Mouse (Mus musculus) stomach, embryonic 16.5 days (tissue): ENCODE data around the gene Mapk6. TPM values are rescaled to one million over a fixed set of nuclear protein-coding genes. Genes with fewer than 3 reads are reported as not detected.

ENCODE experiments used
- ATAC-seq: fragments of 200-750 bp; cut with Nextera tagmentation; 2 replicates; pipeline ENCODE4 v1.8.0; 2017; ENCODE audit warnings: moderate number of reproducible peaks, moderate TSS enrichment; ENCODE audit not compliant: insufficient read depth, low FRiP score
- H3K27ac ChIP-seq: fragments of 300-500 bp; sonication (generic); 2 replicates; pipeline ENCODE4 v1.5.1; 2014; ENCODE audit warnings: low read length
- H3K27me3 ChIP-seq: fragments of 300-500 bp; sonication (generic); 2 replicates; pipeline ENCODE4 v1.6.1; 2014; ENCODE audit warnings: low read length, control low read depth, mixed read lengths; ENCODE audit not compliant: control insufficient read depth, insufficient read depth
- H3K36me3 ChIP-seq: fragments of 300-500 bp; sonication (generic); 2 replicates; pipeline ENCODE4 v1.6.1; 2014; ENCODE audit warnings: low read length; ENCODE audit not compliant: control insufficient read depth, insufficient read depth
- H3K4me1 ChIP-seq: fragments of 300-500 bp; sonication (generic); 2 replicates; pipeline ENCODE4 v1.6.1; 2014; ENCODE audit warnings: low read length, control low read depth, mixed read lengths; ENCODE audit not compliant: control insufficient read depth, insufficient read depth
- H3K4me2 ChIP-seq: fragments of 300-500 bp; sonication (generic); 2 replicates; pipeline ENCODE4 v1.6.1; 2014; ENCODE audit warnings: low read depth, low read length, mixed read lengths
- H3K4me3 ChIP-seq: fragments of 300-500 bp; sonication (generic); replicated peaks from 2 replicates; pipeline ENCODE4 v1.5.1; 2014; ENCODE audit warnings: mild to moderate bottlenecking, low read length
- H3K9ac ChIP-seq: fragments of 300-500 bp; sonication (generic); 2 replicates; pipeline ENCODE4 v1.6.1; 2014; ENCODE audit warnings: low read length
- H3K9me3 ChIP-seq: fragments of 300-500 bp; sonication (generic); replicated peaks from 2 replicates; pipeline ENCODE4 v1.6.1; 2016; ENCODE audit warnings: low read length, control low read depth; ENCODE audit not compliant: control insufficient read depth
- WGBS: fragments of 180-500 bp; shearing (Covaris S2); extraction: QIAGEN DNeasy Blood & Tissue Kit; methylation state at CpG from one replicate; pipeline ENCODE4 v1.1.7; 2014; 5-methylcytosine and 5-hydroxymethylcytosine counted together
- polyA plus RNA-seq: library from polyadenylated mRNA; unstranded; fragments of >200 nt; fragmentation: Nextera tagmentation; extraction: Ambion mirVana; gene quantifications from 2 replicates; pipeline ENCODE4 v1.2.1, GENCODE M21; 2015

The Mapk6 gene
- polyA plus RNA-seq, 1 experiment from 2014 or later: 49.1 TPM

- Histone ChIP-seq H3K27me3 (no peaks in the 10 kb centered on the region), H3K9me3 (no peaks in the 10 kb centered on the region), H3K4me2 (no peak overlapping the region), H3K9ac (no peak overlapping the region), H3K27ac (no peak overlapping the region), H3K4me1 (no peaks in the 10 kb centered on the region), H3K4me3 (no peak overlapping the region), H3K36me3 (peaks cover 3% of the 10 kb centered on the region; the same call in 1 of the 2 replicates)
- ATAC-seq: no peak
- 95% methylated on average over 3 of the region's 3 CpGs for WGBS
Observed at GRCm38 (mm10) chr9:75328047-75328446, 81.8 kb downstream of the Mapk6 start.

DNA sequence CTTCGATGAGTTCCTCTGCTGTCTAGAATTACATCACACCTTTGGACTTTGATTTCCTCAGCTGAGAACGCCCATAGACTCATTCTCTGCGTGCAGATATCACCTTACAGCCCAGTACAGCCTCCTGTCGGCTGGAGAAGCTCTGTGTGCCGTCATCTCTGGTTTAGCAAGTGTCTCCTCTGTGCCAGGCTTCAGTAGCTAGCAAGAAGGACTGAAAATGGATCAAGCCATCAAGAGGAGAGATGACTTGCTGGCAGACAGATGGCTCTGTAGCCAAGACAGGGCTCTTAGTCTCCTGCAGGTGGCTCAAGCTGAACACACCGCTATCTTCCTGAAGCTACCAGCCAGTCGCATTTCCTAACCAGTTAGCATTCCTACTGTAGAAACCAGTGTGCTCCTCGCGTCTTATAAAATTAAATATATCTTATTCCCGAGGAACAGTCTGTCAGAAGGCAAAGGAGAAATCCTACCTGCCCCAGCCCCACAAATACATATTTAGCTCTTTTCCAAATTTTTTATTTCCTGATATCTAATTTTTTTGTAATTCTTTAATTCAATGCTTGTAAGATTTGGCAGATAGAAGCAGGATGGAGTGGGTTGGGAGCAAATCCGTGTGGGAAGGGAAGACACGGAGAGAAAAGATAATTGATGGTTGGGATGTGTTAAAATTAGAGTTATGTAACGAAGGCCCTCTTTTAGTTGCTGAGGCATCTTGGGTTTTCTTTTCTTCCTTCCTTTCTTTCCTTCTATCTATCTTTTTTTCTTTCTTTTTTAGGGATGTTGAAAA is 87.5 kb downstream of the Mapk6 start:
- Histone ChIP-seq H3K4me1 (0 out of 2 replicates have a peak, but pooled peaks cover 4% of the 10 kb centered on the region), H3K27ac (no peak overlapping the region), H3K9me3 (no peaks in the 10 kb centered on the region), H3K27me3 (no peaks in the 10 kb centered on the region), H3K36me3 (no peaks in the 10 kb centered on the region), H3K9ac (no peak overlapping the region), H3K4me3 (no peak overlapping the region), H3K4me2 (no peak overlapping the region)
- WGBS: 66% methylated on average over 13 of the region's 13 CpGs
- ATAC-seq: no peak

DNA sequence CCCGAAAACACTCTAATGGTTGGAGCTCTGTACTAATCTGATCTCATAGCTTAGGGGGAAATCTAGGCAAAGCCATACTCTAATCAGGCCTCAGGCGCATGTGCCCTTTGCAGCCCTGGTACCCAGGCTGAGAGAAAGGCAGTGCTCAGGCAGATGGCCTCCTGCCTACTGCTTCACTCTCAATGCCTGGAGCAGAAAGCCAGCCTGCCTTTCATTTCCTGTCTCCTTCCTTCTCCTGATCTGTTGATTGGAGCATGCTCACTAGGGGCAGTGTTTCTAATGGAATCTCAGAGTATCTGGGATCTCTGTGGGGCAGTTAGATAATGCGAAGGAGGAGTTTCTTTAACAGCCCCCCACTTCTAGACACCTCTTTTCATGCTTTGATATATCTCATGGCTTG is 90.4 kb downstream of the Mapk6 start:
- H3K4me3 ChIP-seq: no peak overlapping the region
- no peaks in the 10 kb centered on the region for H3K27me3 ChIP-seq
- no peak overlapping the region for H3K9ac ChIP-seq
- no peaks in the 10 kb centered on the region for H3K36me3 ChIP-seq
- no peak overlapping the region for H3K27ac ChIP-seq
- 0 out of 2 replicates have a peak, but pooled peaks cover 4% of the 10 kb centered on the region for H3K4me1 ChIP-seq
- WGBS: 71% methylated on average over 3 of the region's 3 CpGs
- no peak for ATAC-seq
- no peaks in the 10 kb centered on the region for H3K9me3 ChIP-seq
- H3K4me2 ChIP-seq: no peak overlapping the region

Other genes starting within 250 kb of the Mapk6 start
- 17.8 and 18.6 TPM in 2 replicates for gene Myo5c, start 178.0 kb downstream of the Mapk6 start, polyA plus RNA-seq
- gene Gnb5, start 103.7 kb downstream of the Mapk6 start, polyA plus RNA-seq: 21.7 and 22.0 TPM in 2 replicates
- not detected in 2 replicates for gene Bcl2l10, start 62.2 kb downstream of the Mapk6 start, polyA plus RNA-seq
- gene Leo1, start 31.5 kb upstream of the Mapk6 start, polyA plus RNA-seq: 33.3 and 34.9 TPM in 2 replicates
- 159 and 182 TPM in 2 replicates for gene Tmod3, start 149.7 kb upstream of the Mapk6 start, polyA plus RNA-seq
- 16.0 and 17.1 TPM in 2 replicates for gene Tmod2, start 201.3 kb upstream of the Mapk6 start, polyA plus RNA-seq
- 24.0 and 25.9 TPM in 2 replicates for gene Lysmd2, start 215.7 kb upstream of the Mapk6 start, polyA plus RNA-seq